Mouse (Mus musculus) thymus, postnatal 4 days (tissue): ENCODE results near the gene Cpne4.

ENCODE experiments used
- DNase-seq: peaks from one replicate; pipeline ENCODE4 v3.0.0; 2021

Gene Cpne4

DNA sequence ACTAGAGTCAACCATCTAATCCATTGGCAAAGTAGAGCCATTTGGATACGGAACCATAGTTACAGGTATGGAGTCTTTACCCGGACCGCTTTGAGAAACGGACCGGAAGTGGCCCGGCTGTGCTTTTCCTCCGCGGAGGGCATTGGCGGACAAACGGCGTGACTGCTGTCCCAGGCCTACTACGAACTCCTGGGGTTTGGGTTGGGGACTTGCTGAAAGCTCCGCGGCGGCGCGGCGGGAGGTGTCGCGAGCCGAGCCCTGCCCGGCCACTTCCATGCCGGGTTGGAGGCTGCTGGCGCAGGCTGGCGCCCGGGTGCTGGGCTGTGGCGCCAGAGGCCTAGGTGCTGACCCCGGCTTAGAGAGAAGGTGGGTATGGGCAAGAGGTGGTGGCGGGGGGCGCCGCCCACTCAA lies 506.1 kb downstream of the Cpne4 start, which contains the start of gene Mrpl3:
Mrpl3 (plus strand) TSS at position 93 of the 411 bp plus-strand sequence.
- peak; percentile 89 for DNase-seq

DNA sequence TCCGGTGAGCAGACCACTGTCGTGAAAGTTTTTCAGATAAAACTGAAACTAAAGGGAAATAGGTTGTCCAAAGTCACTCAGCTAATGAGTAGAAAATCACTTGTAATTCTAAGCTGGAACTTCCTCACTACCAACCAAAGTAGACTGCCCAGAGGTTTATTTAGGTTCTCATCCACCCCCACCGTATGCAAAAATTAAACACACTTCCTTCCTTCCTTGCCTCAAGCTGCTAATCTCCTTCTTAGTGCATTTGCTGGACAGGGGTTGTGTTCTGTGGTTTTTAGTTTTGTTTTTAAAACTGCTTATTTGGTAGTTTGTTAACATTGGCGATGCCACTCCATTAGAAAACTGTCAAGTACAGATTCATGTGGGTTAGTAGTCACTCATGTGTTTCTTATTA lies 506.7 kb downstream of the Cpne4 start:
- no peak for DNase-seq

DNA sequence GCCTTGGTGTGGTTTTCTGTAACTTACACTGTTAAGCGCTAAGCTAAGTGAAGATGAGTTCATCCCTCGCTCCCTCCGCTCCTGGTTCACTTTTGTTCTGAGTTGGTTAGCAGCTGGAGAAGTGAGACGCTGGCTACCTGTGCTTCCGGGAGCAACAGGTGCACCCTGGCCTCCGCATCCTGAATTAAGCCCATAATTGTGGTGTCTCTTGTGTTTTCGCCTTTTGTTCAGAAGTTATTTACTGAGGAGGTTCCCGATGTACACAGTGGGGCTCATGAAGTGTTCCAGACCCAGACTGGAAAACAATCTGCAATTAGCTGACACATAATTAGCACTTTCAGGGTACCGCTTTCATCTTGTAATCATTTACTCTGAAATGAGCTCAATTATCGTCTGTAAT lies 522.0 kb downstream of the Cpne4 start:
- DNase-seq = no peak

DNA sequence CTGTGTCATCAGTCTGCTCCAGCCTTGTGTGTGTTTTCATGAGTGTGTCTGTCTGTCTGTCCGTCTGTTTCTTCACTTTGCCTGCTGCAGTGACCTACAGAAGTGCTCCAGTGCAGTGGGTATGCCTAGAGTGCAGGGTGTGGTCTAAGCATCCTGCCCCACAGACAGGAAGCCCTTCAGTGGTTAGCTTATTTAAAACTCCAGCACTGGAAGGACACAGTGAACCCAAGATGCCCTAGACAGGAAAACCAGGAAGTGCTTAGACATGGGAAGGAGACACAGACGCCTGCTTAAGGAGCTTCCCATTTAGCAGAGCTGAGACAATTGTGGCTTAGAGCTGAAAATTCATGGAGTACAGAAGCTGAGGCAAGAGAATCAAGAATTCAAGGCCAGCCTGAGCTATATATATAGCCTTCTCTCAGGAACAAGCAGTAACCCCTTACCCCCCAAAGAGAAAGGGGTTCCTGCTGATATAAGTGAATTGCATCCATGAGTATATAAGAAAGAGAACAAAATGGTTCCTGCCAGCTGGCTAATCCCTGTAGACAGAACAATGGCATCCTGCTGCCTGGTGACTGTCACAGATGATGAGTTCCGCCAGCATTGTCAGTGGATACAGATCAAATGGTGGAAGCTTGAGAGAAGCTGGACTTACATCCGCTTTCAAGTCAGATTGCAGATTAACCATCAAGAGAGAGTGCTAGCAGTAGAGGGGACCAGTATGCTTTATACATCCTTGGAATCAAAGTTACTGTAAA lies 526.1 kb downstream of the Cpne4 start:
- no peak for DNase-seq

DNA sequence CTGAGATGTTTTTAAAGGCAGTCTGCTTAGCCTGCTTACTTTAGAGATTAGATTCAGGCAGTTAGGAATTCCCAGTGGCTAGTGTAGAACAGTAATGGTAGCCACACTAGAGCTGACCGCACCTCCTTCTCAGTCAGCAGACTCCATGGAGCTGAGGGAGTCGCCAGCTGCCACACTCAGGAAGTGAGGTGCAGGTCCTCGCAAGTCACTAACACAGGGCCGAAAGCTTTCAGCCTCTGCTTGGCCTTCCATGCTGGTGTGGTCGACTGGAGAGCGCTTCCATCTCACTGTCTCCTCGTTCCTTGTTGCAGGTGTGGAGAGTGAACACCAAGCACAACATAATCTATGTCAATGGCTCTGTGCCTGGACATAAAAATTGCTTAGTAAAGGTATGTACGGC lies 527.8 kb downstream of the Cpne4 start:
- DNase-seq = no peak

DNA sequence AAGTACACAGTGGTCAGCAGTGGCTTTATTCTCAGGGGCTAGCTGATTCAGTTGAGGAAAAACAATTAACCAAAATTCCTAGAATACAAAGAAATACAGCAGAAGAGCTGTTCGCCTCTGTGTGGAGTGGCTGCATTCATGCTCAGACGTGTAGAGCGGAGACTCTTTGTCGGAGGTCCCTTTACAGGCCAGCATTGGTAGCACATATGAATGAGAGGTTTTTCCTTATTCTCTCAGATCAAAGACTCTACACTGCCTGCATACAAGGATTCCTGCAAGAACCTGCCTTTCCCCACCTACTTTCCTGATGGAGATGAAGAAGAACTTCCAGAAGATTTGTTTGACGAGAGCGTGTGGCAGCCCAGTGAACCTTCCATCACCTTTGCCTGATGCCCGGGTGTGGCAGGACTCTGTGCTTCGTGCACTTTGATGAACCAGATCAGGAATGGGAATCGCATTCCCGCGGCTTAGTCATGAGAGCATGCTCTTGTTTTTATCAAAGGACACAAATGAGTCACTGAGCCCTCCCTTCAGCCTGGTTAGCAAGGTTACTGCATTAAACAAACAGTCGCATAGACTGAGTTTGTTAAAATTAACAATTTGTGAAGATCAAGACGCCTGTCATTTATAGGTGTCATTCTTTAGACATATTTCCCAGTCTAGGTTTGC lies 529.8 kb downstream of the Cpne4 start:
- DNase-seq = no peak

DNA sequence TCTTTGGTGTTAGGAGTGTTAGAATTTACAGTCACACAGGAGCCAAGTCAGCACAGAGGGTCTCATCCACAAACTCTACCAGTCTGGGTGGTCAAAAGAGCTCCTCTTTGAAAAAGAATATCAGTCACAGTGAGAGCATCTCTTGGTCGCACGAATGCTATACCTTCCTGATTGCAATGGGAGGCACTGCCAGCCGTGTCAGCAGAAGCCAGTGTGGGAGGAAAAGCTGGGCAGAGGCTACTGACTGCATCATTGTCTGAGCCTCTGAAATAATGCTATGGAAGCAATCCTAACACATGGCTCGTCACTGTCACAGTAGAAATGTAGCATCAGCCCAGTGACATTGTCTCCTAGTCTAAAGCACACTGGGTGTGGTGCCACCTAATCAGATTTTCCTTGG lies 531.4 kb downstream of the Cpne4 start:
- DNase-seq = no peak

DNA sequence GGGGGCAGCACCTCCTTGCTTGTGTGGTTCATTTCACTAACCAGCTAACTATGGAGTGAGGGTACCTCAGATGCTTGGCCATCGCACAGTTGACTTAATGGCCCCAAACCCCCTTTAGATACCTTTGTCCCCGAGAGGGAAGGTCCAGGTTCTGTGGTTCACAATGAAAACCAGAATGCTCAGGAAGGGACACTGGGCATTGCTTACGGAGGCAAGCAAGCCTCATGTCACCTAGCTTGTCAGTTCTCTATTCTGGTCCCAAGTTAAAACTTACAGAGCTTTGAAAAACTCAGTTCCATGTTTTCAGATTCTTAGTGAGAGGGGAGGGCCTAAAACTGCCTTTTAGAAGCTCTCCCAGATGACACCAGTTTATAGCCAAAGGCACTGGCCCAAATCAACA lies 533.2 kb downstream of the Cpne4 start:
- no peak for DNase-seq
